Mouse (Mus musculus) hindbrain, embryonic 11.5 days (tissue): ENCODE measurements around the gene Casc3. TPM values are rescaled to one million over a fixed set of nuclear protein-coding genes. Genes with fewer than 3 reads are reported as not detected.
A peak's percentile ranks its signal among the peaks of the same experiment; 100 is the strongest.

Source experiments
- ATAC-seq: fragments of 200-750 bp; cut with Nextera tagmentation; 2 replicates; pipeline ENCODE4 v1.8.0; 2017; ENCODE audit warnings: mild to moderate bottlenecking, moderate TSS enrichment, moderate library complexity; ENCODE audit not compliant: low FRiP score
- DNase-seq: peaks from one replicate; pipeline ENCODE4 v3.0.0-alpha.2; 2015; ENCODE audit warnings: low spot score
- H3K27ac ChIP-seq: fragments of 300-500 bp; sonication (generic); 2 replicates; pipeline ENCODE4 v1.5.1; 2014; ENCODE audit warnings: mild to moderate bottlenecking, low read depth, low read length
- H3K27me3 ChIP-seq: fragments of 300-500 bp; sonication (generic); 2 replicates; pipeline ENCODE4 v1.6.1; 2014; ENCODE audit warnings: mild to moderate bottlenecking, low read length, moderate library complexity, mixed read lengths; ENCODE audit not compliant: control insufficient read depth, insufficient read depth
- H3K36me3 ChIP-seq: fragments of 300-500 bp; sonication (generic); 2 replicates; pipeline ENCODE4 v1.6.1; 2014; ENCODE audit warnings: mild to moderate bottlenecking, low read length, moderate library complexity, mixed read lengths; ENCODE audit not compliant: control insufficient read depth, insufficient read depth
- H3K4me1 ChIP-seq: fragments of 300-500 bp; sonication (generic); replicated peaks from 2 replicates; pipeline ENCODE4 v1.6.1; 2014; ENCODE audit warnings: low read length, mixed read lengths; ENCODE audit not compliant: control insufficient read depth, insufficient read depth
- H3K4me2 ChIP-seq: fragments of 300-500 bp; sonication (generic); replicated peaks from 2 replicates; pipeline ENCODE4 v1.6.1; 2014; ENCODE audit warnings: mild to moderate bottlenecking, low read depth, low read length
- H3K4me3 ChIP-seq: fragments of 300-500 bp; sonication (generic); 2 replicates; pipeline ENCODE4 v1.5.1; 2014; ENCODE audit warnings: low read depth, low read length
- H3K9ac ChIP-seq: fragments of 300-500 bp; sonication (generic); 2 replicates; pipeline ENCODE4 v1.6.1; 2014; ENCODE audit warnings: low read depth, low read length
- H3K9me3 ChIP-seq: fragments of 300-500 bp; sonication (generic); 2 replicates; pipeline ENCODE4 v1.6.1; 2016; ENCODE audit warnings: low read length; ENCODE audit not compliant: control insufficient read depth
- WGBS: fragments of 180-500 bp; shearing (Covaris S2); extraction: QIAGEN DNeasy Blood & Tissue Kit; methylation state at CpG from one replicate; pipeline ENCODE4 v1.1.7; 2014; 5-methylcytosine and 5-hydroxymethylcytosine counted together
- polyA plus RNA-seq: library from polyadenylated mRNA; unstranded; fragments of >200 nt; fragmentation: Nextera tagmentation; extraction: Ambion mirVana; gene quantifications from 2 replicates; pipeline ENCODE4 v1.2.1, GENCODE M21; 2014

Casc3 gene
- polyA plus RNA-seq, 1 experiment from 2014 or later, result 44.6 TPM

DNA sequence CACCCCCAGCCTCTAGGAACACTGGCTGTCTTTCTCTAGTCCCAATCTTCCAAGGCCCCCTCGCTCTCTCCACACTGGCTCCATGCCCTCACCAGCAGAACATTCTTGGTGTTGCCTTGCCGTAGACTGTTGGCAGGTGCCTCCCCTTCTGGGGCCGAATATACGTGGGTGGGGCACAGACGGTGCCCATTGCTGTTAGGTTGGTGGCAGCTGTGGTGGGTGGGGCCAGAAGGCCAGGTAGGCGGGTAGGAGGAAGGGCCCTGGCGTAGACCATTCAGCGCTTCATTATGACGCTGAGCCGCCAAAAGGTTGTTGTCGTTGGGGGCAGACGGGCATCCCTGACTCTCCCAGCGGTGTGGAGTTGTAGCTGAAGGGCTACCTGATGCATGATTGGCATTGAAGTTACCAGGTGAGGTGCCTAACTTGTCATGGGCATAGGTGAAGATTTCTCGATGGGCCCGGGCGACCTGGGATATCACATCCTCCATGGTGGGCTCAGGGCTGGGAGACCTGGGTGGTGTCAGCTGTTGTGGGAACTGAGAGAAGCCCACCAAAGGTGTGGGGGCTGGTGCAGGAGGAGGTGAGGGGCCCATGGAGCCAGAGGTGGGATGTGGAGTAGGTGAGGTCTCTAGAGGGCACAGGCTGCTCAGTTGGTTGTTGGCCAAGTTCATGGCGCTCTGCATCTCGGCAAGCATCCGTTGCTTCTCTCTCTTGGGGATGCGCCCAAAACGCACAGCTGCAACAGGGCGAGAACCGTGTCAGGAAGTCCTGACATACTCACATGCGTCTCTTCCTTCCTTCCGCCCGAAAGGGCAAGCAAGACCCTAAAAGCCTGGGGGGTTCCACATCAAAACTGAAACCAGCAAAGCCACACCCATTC is 34.4 kb upstream of the Casc3 start:
- Histone ChIP-seq H3K9ac (no peak overlapping the region), H3K4me3 (no peak overlapping the region), H3K4me1 (peaks cover 19% of the 10 kb centered on the region), H3K27me3 (no peaks in the 10 kb centered on the region), H3K36me3 (no peaks in the 10 kb centered on the region), H3K4me2 (no peak overlapping the region), H3K9me3 (no peaks in the 10 kb centered on the region), H3K27ac (no peak overlapping the region)
- DNase-seq, result no peak
- WGBS, result 95% methylated on average over 26 of the region's 26 CpGs
- no peak for ATAC-seq

DNA sequence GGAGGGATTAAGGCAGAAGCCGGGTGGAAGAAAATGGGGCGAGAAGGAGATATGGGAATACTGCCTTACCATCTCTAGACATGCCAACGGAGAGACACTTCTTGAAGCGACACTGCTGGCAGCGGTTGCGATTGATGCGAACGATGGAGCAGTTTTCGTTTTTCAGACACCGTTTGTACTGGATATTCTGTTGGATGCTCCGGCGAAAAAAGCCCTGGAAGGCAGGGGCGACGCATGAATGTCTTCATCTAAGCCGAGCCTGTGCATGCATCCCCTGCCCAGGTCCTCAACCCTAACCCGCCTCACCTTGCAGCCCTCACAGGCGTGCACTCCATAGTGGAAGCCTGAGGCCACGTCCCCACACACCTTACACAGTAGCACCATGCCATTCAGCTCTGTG is 33.6 kb upstream of the Casc3 start:
- no peaks in the 10 kb centered on the region for H3K9me3 ChIP-seq
- H3K4me1 ChIP-seq, result peaks cover 19% of the 10 kb centered on the region
- no peak for ATAC-seq
- H3K27me3 ChIP-seq, result no peaks in the 10 kb centered on the region
- H3K4me3 ChIP-seq, result no peak overlapping the region
- no peak overlapping the region for H3K9ac ChIP-seq
- no peak for DNase-seq
- H3K4me2 ChIP-seq, result no peak overlapping the region
- 93% methylated on average over 18 of the region's 18 CpGs for WGBS
- no peak overlapping the region for H3K27ac ChIP-seq
- no peaks in the 10 kb centered on the region for H3K36me3 ChIP-seq

DNA sequence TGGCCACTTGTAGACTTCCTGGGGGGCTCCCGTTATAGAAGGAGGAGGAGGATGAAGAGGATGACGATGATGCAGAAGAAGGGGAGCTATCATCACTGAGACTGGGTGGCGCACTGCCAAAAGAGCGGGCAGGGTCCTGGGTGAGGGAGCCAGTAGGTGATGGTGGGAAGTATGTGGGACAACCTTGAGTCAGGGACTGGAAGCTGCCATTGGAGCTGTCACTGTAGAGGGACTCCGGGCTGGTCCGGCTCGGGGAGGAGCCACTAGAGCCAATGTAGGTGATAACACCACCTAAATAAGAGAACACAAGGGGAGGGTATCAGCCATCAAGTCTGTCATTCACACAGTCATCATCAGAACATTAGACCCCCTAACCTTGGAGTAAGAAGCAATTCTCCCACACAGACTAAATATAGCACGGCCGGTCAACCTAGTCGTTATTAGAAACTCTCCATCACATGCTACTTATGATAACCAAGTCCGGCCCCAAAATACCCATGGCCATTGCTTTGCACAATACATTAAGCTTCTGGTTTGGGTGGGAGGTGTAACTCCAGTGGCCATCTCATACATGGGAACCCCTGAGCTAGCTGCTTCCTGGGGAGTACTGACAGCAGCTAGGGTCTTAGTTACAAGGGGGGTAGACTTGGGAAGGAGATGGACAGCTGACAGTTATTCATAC is 32.7 kb upstream of the Casc3 start:
- 93% methylated on average over 11 of the region's 11 CpGs for WGBS
- Histone ChIP-seq H3K9me3 (no peaks in the 10 kb centered on the region), H3K4me2 (no peak overlapping the region), H3K27me3 (no peaks in the 10 kb centered on the region), H3K9ac (no peak overlapping the region), H3K27ac (no peak overlapping the region), H3K4me1 (peaks cover 19% of the 10 kb centered on the region), H3K36me3 (no peaks in the 10 kb centered on the region), H3K4me3 (no peak overlapping the region)
- no peak for ATAC-seq
- DNase-seq, result no peak

DNA sequence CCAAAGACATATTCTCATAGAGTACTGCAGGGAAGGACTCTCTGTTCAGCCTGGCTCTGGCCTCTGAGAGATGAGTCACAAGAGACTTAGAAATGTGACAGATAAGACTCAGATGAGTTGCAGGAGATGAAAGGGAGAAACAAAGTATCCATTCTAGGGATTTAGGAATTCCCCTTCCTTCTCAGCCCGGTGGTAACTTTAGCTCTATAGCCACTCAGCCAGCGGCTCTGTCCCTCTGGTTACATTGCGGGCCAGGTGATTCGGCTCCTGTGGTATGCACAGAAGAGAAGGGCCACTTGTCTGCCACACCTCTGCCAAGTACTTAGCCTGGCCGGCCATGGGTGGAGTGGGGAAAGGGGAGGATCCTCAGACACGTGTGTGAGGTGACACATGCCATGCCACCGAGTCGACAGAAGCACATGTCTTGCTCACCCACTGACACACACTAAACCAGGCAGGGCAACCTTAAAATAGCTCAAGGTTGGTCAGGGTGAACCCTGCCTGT is 32.0 kb upstream of the Casc3 start:
- no peak overlapping the region for H3K4me3 ChIP-seq
- H3K4me2 ChIP-seq, result no peak overlapping the region
- H3K27me3 ChIP-seq, result no peaks in the 10 kb centered on the region
- no peaks in the 10 kb centered on the region for H3K9me3 ChIP-seq
- DNase-seq (no peak), ATAC-seq (no peak)
- 79% methylated on average over 8 of the region's 8 CpGs for WGBS
- no peak overlapping the region for H3K9ac ChIP-seq
- peaks cover 18% of the 10 kb centered on the region for H3K4me1 ChIP-seq
- H3K36me3 ChIP-seq, result no peaks in the 10 kb centered on the region
- H3K27ac ChIP-seq, result no peak overlapping the region

DNA sequence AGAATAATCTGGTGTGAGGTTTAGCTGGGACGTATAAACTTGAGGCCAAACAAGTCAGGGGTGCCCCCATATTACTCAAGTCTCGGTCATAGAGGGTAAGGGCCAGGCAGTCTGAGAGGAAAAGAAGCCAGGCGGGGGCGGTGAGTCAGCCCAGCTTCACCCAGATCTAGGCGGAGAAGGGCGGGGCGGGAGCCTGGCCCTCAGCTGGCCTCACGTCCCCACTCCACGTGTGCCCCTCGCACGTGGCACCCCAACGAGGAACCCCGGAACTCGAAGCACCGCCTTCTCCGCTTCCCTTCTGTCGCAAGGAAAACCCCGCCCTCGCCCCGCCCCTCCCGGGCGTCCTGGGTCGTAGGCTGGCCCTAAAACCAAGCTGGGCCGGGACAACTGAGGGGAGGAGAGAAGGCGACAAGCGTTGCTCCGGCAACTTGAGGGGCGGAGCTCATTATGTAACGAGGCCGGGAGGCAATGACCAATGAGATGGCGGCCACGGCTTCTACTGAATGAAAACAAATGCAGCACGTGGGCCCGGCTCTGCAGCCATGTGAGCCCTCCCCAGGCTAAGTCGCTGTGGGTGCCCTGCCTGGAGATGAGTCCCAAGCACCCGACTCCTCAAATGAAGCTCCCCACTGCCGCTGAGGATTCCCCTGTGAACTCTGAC is 30.9 kb upstream of the Casc3 start:
- 2% methylated on average over 37 of the region's 37 CpGs for WGBS
- H3K4me1 ChIP-seq, result peaks cover 12% of the 10 kb centered on the region
- no peak overlapping the region for H3K9ac ChIP-seq
- H3K36me3 ChIP-seq, result no peaks in the 10 kb centered on the region
- ATAC-seq, result peak; percentile 86
- H3K9me3 ChIP-seq, result no peaks in the 10 kb centered on the region
- peak overlapping the region; percentile 63 for H3K4me2 ChIP-seq
- DNase-seq, result peak; percentile 93
- H3K27ac ChIP-seq, result no peak overlapping the region
- H3K4me3 ChIP-seq, result peak overlapping the region; percentile 29
- H3K27me3 ChIP-seq, result no peaks in the 10 kb centered on the region

DNA sequence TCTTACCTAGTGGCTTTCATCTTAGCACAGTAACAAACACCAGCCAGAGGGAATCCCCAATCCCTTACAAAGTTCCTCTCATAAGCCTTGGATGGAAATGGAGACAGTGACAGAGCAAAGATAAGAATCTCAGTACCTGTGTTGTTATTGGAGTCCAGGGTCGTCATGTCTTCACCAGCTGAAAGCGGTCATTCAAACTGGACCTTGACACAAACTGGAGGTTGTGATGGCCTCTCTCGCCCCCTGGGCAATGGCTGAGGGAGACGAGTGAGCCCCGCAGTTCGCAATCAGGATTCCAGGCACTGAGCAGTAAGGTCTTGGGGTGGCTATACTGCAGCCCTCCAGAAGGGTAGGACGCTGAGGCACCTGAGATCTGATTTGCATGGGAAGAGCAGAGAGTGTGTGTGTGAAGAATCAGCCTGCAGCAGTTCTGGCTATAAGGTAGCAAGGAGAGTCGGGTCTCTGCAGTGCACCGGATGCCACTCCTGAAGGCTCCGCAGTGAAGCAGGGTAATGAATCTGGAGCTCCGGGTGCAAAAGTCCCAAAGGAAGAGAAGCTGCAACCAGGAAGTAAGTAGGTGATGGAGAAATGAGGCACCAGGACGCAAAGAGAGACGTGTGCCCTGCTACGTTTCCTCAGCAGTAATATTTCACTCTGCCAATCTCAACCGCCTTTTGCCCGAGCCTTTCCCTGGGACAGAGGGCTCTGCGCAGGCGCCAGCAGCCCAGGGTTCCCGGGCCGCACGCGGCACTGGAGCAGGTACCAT is 29.9 kb upstream of the Casc3 start, which contains the start of gene Nr1d1:
Gene Nr1d1 (minus strand): TSS at position 752 of the 766 bp plus-strand sequence.
- DNase-seq (no peak), ATAC-seq (peak; percentile 77)
- Histone ChIP-seq H3K27ac (peak within 1 kb of the TSS; percentile 33; the same call in 1 of the 2 replicates), H3K36me3 (no peaks in the 10 kb centered on the region), H3K9me3 (no peaks in the 10 kb centered on the region), H3K9ac (peak within 1 kb of the TSS; percentile 44), H3K4me1 (peaks cover 12% of the 10 kb centered on the region), H3K4me2 (peak within 1 kb of the TSS; percentile 63), H3K27me3 (no peaks in the 10 kb centered on the region), H3K4me3 (peak within 1 kb of the TSS; percentile 29)
- WGBS, result 1% methylated on average over 22 of the region's 22 CpGs

DNA sequence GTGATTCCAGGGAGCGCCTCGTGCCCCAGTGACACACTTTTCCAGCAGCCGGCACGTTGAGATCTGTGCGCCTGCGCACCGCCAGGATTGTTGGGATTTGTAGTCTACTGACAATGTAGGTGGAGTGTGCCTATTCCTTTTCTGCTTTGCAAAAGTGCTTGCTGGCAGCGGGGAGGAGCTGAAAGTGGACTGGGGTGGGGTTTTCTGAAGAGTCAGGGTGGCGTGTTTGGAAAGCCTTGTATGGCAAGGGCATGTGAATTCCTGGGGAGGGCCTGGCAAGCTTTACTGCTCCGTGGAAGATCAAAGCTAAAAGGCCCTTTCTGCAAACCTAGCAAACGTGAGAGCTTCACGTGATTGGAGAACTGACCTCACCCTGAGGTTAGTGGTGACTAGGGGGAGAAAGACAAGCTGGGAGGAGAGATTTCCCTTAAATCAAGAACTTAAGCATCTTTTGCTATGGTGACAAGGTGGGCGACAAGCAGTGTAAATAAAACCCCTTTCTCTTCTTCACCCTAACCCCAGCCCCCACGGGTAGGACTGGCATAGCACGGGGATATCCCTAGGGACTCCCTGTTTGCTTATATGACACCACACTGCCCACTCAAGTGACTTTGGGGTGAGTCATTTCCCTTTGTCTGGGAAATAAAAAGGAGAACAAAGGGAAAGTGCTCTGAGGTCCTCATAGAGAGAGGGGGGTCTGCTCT is 29.2 kb upstream of the Casc3 start:
- ATAC-seq, result no peak; the same call in 1 of the 2 replicates

More for the DNA sequence above, 29.2 kb upstream of the Casc3 start:
- Histone ChIP-seq H3K27ac (0 out of 2 replicates have a peak overlapping the region, but pooled peaks have one; percentile 33), H3K4me2 (peak overlapping the region; percentile 63), H3K4me3 (peak overlapping the region; percentile 22), H3K27me3 (no peaks in the 10 kb centered on the region), H3K9ac (peak overlapping the region; percentile 32; the same call in 1 of the 2 replicates), H3K9me3 (no peaks in the 10 kb centered on the region), H3K36me3 (no peaks in the 10 kb centered on the region), H3K4me1 (peaks cover 12% of the 10 kb centered on the region)
- DNase-seq, result peak; percentile 93
- 11% methylated on average over 15 of the region's 15 CpGs for WGBS
